Mouse (Mus musculus) spleen, postnatal 10 days (tissue): ENCODE measurements around the gene Fat1.

Experiments used
- DNase-seq, 2 experiments: peaks; one replicate each; pipeline ENCODE4 v3.0.0; 2021 to 2022; ENCODE audit warnings: low spot score in 2 of 2

Gene Fat1

GRCm38 (mm10) chr8:45002686-45003085 lies 67.4 kb downstream of the Fat1 start:
- no peak for DNase-seq

DNA sequence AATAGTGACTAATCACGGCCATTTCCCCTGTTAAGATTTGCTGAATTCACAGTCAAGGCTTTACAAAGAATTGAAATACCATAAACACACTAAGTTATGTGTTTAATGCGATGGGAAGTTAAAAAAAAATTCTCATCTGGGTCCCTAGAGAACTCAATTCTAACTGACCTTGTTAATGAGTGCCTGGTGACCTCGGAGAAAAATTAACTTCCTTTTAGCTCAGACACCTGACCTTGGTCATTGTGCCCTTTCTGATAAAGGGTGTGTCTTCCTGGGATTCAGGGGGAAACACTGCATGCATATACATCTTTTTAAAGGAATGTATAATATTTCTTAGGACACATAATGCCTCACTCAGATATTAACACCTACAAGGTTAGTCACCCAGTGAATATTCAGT lies 68.8 kb downstream of the Fat1 start:
- DNase-seq = no peak

GRCm38 (mm10) chr8:45010685-45011084 lies 75.4 kb downstream of the Fat1 start:
- no peak for DNase-seq

GRCm38 (mm10) chr8:45011774-45012173 lies 76.5 kb downstream of the Fat1 start:
- DNase-seq = no peak

GRCm38 (mm10) chr8:45013852-45014251 lies 78.6 kb downstream of the Fat1 start:
- no peak for DNase-seq

DNA sequence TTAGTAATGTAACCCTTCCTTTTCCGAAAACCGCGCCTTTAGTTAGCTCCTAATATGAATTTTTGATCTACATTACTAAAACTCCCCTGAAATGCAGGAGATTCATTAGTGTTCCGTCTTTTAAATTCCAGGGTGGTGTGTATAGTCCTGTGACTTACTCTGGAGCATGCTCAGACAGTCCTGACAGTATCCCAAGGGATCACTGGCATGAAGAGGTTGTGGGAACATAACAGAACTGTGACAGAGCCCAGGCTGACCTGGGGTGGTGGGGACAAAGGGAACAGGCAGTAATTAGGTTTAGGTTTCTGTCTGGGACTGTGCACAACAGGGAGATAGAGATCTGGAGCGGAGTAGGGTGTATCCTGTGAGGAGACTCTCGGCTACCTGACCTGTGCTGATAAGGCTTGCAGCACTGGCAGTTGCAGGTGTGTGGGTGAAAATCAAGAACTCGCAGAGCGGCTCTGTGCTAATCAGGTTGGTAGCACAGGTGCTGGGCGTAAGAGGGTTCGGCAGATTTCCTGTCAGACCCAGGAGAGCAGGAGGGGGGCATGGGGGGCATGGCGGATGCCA lies 79.3 kb downstream of the Fat1 start:
- DNase-seq = no peak

GRCm38 (mm10) chr8:45015876-45016275 lies 80.6 kb downstream of the Fat1 start:
- no peak for DNase-seq

GRCm38 (mm10) chr8:45019241-45019640 lies 84.0 kb downstream of the Fat1 start:
- no peak for DNase-seq

DNA sequence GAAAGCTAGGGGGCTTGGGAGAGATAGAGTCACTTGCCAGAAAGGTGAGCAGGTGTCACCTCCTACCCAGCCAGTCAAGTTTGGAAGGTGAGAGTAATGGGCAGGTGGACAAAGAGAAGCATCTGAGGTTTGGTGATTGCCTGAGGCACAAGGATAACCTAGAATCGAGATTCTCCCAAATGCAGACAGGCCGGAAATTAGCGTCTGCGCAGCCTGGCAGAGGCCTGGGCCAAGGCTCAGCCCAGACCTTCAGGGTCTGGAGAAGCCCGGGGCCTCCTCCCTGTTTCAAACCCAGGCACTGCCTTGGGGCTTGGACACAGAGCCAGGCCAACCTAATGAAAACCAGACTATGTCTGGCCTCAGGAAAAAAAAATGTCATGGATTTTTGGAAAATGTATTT lies 85.9 kb downstream of the Fat1 start:
- DNase-seq = no peak

- DNase-seq = no peak
Measured at GRCm38 (mm10) chr8:45021911-45022665, 86.8 kb downstream of the Fat1 start.

- no peak for DNase-seq
Measured at GRCm38 (mm10) chr8:45028081-45028497, 92.8 kb downstream of the Fat1 start.

DNA sequence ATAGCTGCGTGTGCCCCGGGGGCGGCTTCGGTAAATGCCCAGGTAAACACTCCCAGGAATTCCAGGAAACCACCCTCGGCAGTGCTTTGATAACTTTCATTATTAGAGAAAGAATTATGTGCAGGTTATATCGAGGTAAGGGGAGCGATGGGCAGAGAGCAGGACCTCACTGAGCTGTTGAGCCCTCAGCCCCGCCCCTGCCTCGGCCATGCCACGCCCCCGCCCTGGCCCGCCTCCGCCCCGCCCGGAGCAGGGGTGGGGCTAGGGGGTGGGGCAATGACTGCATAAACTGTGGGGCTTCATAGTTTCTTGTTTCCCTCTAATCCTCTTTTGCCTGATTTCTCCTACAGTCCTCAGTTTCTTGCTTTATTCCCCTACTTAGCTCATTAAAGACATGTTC lies 103.1 kb downstream of the Fat1 start:
- no peak for DNase-seq

DNA sequence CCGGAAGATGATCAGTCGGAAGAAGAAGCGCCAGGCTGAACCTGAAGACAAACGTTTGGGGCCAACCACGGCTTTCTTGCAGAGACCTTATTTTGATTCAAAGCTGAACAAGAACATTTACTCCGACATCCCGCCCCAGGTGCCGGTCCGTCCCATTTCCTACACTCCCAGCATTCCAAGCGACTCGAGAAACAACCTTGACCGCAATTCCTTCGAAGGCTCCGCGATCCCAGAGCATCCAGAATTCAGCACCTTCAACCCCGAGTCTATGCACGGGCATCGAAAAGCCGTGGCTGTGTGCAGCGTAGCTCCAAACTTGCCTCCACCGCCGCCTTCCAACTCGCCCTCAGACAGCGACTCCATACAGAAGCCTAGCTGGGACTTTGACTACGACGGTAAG lies 108.9 kb downstream of the Fat1 start:
- no peak for DNase-seq

GRCm38 (mm10) chr8:45050451-45050850 lies 115.2 kb downstream of the Fat1 start:
- no peak for DNase-seq

DNA sequence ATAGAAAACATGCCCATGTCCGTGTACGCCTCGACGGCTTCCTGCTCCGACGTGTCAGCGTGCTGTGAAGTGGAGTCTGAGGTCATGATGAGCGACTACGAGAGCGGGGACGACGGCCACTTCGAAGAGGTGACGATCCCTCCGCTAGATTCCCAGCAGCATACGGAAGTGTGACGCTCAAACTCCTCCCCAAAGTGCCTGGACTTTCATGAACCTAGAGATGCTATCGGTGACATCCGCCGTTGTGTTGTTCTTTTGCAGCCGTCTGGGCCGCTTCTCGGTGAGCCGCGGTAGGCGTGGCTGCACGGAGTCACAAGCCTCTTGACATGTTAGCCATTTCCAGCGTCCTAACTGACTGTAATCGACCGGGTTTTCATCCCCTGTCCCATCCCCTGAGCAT lies 116.0 kb downstream of the Fat1 start:
- no peak for DNase-seq

DNA sequence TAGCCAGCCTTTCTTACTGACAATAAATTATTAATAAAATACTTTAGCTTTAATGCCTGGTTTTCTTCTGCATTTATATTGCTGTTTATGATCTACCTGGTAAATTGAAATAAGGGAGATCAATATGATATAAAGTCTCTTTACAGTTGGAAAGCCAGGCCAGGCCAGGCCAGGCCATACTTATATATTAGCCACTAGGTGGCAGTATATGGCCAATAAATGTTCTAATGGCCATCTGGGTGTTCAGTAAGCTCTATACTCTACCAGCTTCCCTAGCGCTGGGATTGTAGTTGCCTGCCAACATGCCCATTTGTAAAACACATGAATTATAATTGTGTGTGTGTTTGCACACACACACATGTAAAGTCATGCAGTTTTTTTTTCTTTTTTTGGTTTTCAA lies 117.0 kb downstream of the Fat1 start:
- DNase-seq = no peak

DNA sequence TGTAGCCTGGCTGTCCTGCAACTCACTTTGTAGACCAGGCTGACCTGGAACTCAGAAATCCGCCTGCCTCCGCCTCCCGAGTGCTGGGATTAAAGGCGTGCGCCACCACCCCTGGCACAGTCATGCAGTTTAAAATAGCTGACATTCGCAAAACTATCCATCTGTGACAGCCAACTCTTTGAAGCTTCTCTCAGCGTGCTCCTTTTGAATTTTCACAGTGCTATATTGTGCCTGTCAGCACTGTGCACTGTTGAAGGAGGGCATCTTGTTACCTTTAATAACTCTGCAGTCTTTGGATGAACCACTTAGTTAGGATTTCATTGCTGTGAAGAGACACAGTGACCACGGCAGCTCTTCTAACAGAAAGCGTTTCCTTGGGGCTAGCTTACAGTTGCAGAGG lies 117.4 kb downstream of the Fat1 start:
- DNase-seq = no peak

DNA sequence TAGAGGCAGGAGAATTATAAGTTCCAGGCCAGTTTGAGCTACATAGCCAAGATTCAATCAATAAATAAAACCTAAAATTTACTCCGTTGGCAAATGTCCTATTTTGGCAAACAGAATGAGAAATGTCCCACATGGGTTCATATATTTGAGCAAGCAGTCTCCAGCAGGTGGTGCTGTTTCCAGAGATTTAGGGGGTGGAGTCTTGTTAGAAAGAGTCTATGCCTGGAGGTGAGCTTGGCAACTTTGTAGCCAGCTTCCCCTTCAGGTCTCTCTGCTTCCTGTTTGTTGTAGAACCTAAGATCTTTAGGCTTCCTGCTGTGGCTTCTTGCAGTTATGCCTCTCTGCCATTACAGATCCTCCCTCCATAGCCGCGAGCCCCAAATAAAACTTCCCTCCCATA lies 120.3 kb downstream of the Fat1 start:
- no peak for DNase-seq

GRCm38 (mm10) chr8:45056810-45057209 lies 121.6 kb downstream of the Fat1 start:
- no peak for DNase-seq

- DNase-seq = no peak
Measured at GRCm38 (mm10) chr8:45060083-45060482, 124.8 kb downstream of the Fat1 start.

- DNase-seq = no peak
Measured at GRCm38 (mm10) chr8:45062311-45062710, 127.1 kb downstream of the Fat1 start.

GRCm38 (mm10) chr8:45062982-45063924 lies 128.0 kb downstream of the Fat1 start:
- no peak for DNase-seq
